Mouse (Mus musculus): Measurements from ENCODE around the gene Xiap. TPM values are rescaled to one million over a fixed set of nuclear protein-coding genes. Genes with fewer than 3 reads are reported as not detected.

The Xiap gene
- polyA plus RNA-seq, 1 experiment = 46.3 TPM

DNA sequence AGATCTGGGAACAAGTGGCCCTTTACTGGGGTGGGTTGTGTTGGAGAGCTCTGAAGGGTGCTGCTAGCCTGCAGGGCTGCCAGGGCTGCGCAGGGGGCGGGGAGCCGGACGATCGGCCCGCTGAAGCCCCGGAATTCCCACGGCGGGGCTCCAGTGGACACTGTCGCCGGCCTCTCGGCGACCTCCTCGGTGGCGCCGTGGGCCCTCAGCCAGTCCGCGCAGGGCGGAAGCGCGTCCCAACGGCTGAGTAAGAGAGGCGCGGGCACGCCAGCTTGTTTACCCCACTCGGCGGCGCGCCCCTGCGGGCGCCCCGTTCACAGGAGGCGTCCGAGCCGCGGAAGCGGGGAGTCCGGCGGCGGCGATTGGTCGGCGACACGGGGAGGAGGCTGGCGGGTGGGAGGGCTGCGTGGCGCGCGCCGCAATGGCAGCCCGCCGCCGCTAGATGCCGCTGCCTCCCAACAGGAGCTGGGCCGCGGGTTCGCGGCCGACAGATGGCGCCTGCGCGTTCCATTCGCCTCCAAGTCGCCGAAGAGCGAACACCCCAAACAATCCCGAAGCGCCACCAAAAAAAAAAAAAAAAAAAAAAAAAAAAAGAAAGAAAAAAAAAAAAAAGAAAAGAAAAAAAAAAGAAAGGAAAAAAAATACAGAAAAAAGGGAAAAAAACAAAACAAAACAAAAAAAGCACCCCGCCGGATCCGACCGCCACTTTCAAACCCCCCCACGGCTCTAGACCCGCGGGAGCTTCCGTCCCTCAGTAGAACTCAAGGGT lies 89.5 kb downstream of the Xiap start, which contains the start of gene Stag2:
Gene Stag2 (plus strand): TSS at position 530 of the 769 bp plus-strand sequence.
- Histone ChIP-seq H3K4me1 (ENCODE audit: control insufficient read depth, insufficient read depth, low read length) (no peaks in the 10 kb centered on the region), H3K4me3 (replicated peaks; ENCODE audit: insufficient read depth, low read depth, low read length) (peak within 1 kb of the TSS; percentile 97), H3K27ac (ENCODE audit: insufficient read depth, low read length) (peak within 1 kb of the TSS; percentile 100), H3K27me3 (ENCODE audit: control insufficient read depth, insufficient read depth, low read length) (no peaks in the 10 kb centered on the region)
- 11% methylated on average over 71 of the region's 76 CpGs for WGBS
- TF ChIP-seq POLR2A (IDR thresholded peaks at IDR 0.05; ENCODE audit: borderline replicate concordance, insufficient read depth, low read length) = peak; percentile 31; the same call in 1 of the 2 replicates
- peak; percentile 62 for TF ChIP-seq CTCF (IDR thresholded peaks at IDR 0.05; ENCODE audit: borderline replicate concordance, insufficient read depth, low read depth, low read length)
- peak; percentile 86 to 88 for DNase-seq

DNA sequence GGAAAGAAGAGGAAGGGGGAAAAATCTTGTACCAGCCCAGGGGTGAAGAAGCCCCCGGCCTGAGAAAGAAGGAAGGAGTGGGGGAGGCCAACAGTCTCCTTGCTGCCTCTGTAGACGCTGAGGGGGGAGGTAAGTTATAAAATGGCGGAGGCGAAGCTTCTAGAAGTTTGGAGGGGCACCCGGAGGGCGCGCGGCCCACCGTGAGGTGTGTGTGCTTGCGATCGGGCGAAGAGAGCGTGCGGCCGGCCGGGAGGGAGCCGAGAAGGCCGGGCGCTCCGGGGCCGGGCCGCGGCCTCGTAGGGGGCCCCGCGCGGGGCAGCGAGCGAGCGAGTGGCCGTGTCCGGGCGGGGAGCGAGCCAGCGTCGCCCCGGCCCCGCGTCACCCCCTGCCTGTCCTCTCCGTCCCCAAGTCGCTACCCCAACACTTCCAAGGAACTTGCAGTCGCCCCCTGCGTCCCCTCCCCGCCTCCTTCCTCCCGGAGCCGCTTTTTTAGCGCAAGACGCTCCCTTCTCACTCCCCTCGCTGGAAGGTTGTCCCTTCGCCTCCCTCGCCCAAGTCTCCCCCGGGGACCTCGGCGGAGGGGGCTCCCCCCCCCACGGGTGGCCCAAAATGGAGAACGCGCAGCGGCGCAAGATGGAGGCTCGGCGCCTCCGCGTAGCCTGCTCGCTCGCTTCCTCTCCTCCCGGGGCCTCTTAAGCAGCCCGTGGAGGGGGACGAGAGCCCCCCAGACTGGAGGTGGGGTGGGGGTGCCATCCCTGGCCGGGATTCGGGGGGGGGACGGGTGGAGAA lies 90.3 kb downstream of the Xiap start:
- no peak for TF ChIP-seq CTCF (IDR thresholded peaks at IDR 0.05; ENCODE audit: borderline replicate concordance, insufficient read depth, low read depth, low read length)
- H3K4me1 ChIP-seq (ENCODE audit: control insufficient read depth, insufficient read depth, low read length) = no peaks in the 10 kb centered on the region
- 6% methylated on average over 33 of the region's 71 CpGs for WGBS
- H3K27me3 ChIP-seq (ENCODE audit: control insufficient read depth, insufficient read depth, low read length) = no peaks in the 10 kb centered on the region
- peak overlapping the region; percentile 100 for H3K27ac ChIP-seq (ENCODE audit: insufficient read depth, low read length)
- peak overlapping the region; percentile 97 for H3K4me3 ChIP-seq (replicated peaks; ENCODE audit: insufficient read depth, low read depth, low read length)
- DNase-seq = peak; percentile 62 to 63

DNA sequence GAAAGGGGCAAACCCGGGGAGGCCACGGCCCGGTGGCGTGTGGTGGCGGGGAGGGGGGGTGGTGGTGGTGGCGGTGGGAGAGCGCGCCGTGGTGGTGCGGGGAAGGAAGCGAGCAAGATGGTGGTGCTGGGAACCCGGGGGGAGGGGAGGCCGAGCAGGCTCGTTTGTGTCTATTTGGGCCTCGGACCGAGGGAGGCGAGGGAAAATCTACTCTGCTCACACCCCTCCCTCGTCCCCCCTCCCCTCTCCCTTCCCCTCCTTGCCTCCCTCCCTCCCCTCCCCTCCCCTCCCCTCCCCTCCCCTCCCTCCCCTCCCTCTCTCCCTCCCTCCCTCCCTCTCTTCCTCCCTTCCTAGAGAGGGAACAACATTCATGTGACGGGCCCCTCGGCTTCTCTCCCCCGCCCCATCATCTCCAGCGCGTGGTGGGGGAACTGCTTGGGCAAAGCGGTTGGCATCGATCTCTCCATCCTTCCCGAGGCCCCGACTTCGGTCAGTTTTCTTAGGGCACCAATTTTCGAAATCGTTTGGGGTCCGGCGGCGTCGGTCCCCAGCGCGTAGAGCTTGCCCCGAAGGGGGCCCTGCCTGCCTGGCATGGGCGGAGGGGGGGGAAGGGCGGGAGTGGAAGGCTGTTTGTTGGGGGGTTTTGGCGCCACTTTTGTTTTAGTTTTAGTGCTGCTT lies 91.0 kb downstream of the Xiap start:
- Histone ChIP-seq H3K27me3 (ENCODE audit: control insufficient read depth, insufficient read depth, low read length) (no peaks in the 10 kb centered on the region), H3K4me3 (replicated peaks; ENCODE audit: insufficient read depth, low read depth, low read length) (peak overlapping the region; percentile 97), H3K4me1 (ENCODE audit: control insufficient read depth, insufficient read depth, low read length) (no peaks in the 10 kb centered on the region), H3K27ac (ENCODE audit: insufficient read depth, low read length) (peak overlapping the region; percentile 26; the same call in 1 of the 2 replicates)
- WGBS = 13% methylated on average over 23 of the region's 40 CpGs
- peak; percentile 78 to 85 for DNase-seq
- TF ChIP-seq POLR2A (IDR thresholded peaks at IDR 0.05; ENCODE audit: borderline replicate concordance, insufficient read depth, low read length) = peak; percentile 36; the same call in 1 of the 2 replicates
- TF ChIP-seq CTCF (IDR thresholded peaks at IDR 0.05; ENCODE audit: borderline replicate concordance, insufficient read depth, low read depth, low read length) = no peak

DNA sequence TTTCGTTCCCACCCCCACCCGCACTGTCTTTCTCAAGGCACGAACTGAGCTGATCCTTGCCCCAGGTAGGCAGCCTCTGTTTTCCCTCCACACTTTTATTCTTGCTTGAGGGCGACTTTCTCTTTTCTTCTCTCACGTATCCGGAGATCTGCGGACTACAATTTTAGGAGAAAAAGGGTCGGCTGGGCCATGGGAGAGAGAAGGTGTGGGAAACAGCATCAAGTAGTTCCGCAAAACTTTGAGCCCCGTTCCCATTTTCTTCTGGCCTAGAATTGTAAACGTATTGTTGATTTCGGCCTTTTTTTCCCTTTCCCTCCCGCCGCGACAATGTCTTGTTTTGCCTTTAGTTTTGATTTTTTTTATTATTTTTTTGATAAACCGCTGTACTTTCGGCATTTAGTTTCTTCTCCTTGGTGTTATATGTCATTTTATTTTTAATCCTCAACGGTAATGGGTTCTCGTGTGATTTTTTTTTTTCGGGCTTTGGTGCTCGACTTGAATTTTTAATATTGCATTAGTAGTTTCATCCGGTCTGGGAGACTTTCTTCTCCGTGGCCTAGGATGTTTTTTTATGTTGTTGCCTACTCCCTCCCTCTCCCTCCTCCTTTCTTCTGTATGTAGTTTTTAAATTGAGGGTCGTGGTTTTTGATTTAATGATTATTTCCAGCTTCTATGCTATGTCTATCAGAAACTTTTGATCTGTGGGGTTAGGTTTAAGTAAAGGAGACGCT lies 91.7 kb downstream of the Xiap start:
- TF ChIP-seq CTCF (IDR thresholded peaks at IDR 0.05; ENCODE audit: borderline replicate concordance, insufficient read depth, low read depth, low read length) (no peak), POLR2A (IDR thresholded peaks at IDR 0.05; ENCODE audit: borderline replicate concordance, insufficient read depth, low read length) (no peak)
- DNase-seq = peak in 1 of 2 experiments; percentile 8
- Histone ChIP-seq H3K27me3 (ENCODE audit: control insufficient read depth, insufficient read depth, low read length) (no peaks in the 10 kb centered on the region), H3K27ac (ENCODE audit: insufficient read depth, low read length) (peak overlapping the region; percentile 96; the same call in 1 of the 2 replicates), H3K4me3 (replicated peaks; ENCODE audit: insufficient read depth, low read depth, low read length) (peak overlapping the region; percentile 61), H3K4me1 (ENCODE audit: control insufficient read depth, insufficient read depth, low read length) (no peaks in the 10 kb centered on the region)
- 6% methylated on average over 25 of the region's 25 CpGs for WGBS

DNA sequence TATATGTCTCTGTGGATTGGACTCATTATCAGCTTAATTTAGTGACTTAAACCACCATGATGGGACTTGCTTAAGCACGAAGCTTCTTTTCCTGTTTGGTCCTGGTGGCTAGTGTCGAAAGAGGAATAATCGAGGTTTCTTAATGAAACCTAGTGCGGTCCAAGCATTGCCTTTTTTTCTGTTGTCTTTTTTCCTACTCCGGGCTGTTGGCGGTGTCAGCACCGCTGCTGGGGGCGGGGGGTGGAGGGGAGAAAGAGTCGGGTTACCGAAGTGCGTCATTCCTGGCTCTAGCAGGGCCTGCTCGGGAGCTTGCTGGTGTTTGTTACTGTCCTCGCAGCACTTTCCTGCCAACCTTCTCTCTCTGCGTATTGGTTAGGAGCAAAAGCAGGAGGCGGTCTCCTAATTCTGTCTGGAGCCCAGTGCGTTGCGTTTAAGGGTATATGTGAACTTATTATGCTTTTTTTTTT lies 92.5 kb downstream of the Xiap start:
- H3K4me3 ChIP-seq (replicated peaks; ENCODE audit: insufficient read depth, low read depth, low read length) = peak overlapping the region; percentile 61
- peak; percentile 38; the same call in 1 of the 2 replicates for TF ChIP-seq POLR2A (IDR thresholded peaks at IDR 0.05; ENCODE audit: borderline replicate concordance, insufficient read depth, low read length)
- TF ChIP-seq CTCF (IDR thresholded peaks at IDR 0.05; ENCODE audit: borderline replicate concordance, insufficient read depth, low read depth, low read length) = no peak
- no peaks in the 10 kb centered on the region for H3K27me3 ChIP-seq (ENCODE audit: control insufficient read depth, insufficient read depth, low read length)
- no peaks in the 10 kb centered on the region for H3K4me1 ChIP-seq (ENCODE audit: control insufficient read depth, insufficient read depth, low read length)
- H3K27ac ChIP-seq (ENCODE audit: insufficient read depth, low read length) = peak overlapping the region; percentile 96; the same call in 1 of the 2 replicates
- peak; percentile 80 to 91 for DNase-seq
- WGBS = 5% methylated on average over 17 of the region's 17 CpGs

DNA sequence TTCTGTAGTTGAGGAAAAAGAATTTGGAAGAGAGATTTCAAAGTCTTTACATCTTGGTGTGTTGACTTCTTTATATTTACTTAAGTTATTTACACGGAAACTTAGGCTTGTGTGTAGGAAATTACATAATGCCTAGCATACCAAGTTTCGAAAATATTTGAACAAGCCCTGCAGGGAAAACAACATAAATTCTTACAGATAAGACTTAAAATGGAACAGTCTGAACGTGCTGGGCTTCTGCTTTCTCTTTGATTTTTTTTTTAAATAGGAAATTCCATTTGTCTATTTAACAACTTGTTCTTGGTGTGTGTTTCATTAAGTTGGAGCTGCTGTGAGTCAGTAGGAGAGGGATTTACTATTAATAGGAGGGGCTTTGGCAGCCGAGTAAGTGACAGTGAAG lies 93.6 kb downstream of the Xiap start:
- no peak overlapping the region for H3K4me3 ChIP-seq (replicated peaks; ENCODE audit: insufficient read depth, low read depth, low read length)
- H3K27me3 ChIP-seq (ENCODE audit: control insufficient read depth, insufficient read depth, low read length) = no peaks in the 10 kb centered on the region
- H3K4me1 ChIP-seq (ENCODE audit: control insufficient read depth, insufficient read depth, low read length) = no peaks in the 10 kb centered on the region
- WGBS = 8% methylated on average over 4 of the region's 4 CpGs
- no peak overlapping the region for H3K27ac ChIP-seq (ENCODE audit: insufficient read depth, low read length)
- no peak for TF ChIP-seq CTCF (IDR thresholded peaks at IDR 0.05; ENCODE audit: borderline replicate concordance, insufficient read depth, low read depth, low read length)
- no peak for TF ChIP-seq POLR2A (IDR thresholded peaks at IDR 0.05; ENCODE audit: borderline replicate concordance, insufficient read depth, low read length)
- peak in 1 of 2 experiments; percentile 13 for DNase-seq

Other genes starting within 250 kb of the Xiap start
- 33.0 and 36.7 TPM in 2 replicates for gene Thoc2, start 139.0 kb upstream of the Xiap start, polyA plus RNA-seq (2012; rRNA removed)
- 29.7 and 31.3 TPM in 2 replicates for gene Stag2, start 89.6 kb downstream of the Xiap start, polyA plus RNA-seq (2012; rRNA removed)